Mouse (Mus musculus): ENCODE data around the gene Mob3c.

GRCm38 (mm10) chr4:115790864-115791263 lies 37.0 kb upstream of the Mob3c start:
- no peak for TF ChIP-seq CTCF (IDR thresholded peaks at IDR 0.05; ENCODE audit: low read depth)
- TF ChIP-seq EP300 (IDR thresholded peaks at IDR 0.05; ENCODE audit: low read depth): no peak
